Mouse (Mus musculus): Measurements from ENCODE around the gene Frat1. TPM values are rescaled to one million over a fixed set of nuclear protein-coding genes. Genes with fewer than 3 reads are reported as not detected.
"Not testable (repeated sequence)": the region's sequence is repeated elsewhere in the genome, so short reads cannot be mapped to it uniquely, and the experiment has no call there.

Frat1 gene
- polyA plus RNA-seq, 1 experiment from 2014 or later: 19.9 TPM

- peaks cover 33% of the 10 kb centered on the region for H3K4me1 ChIP-seq (replicated peaks; ENCODE audit: control insufficient read depth, insufficient read depth, low read length)
- 91% methylated on average over 4 of the region's 4 CpGs for WGBS
- H3K9ac ChIP-seq (ENCODE audit: low read depth, low read length): no peak overlapping the region
- no peak overlapping the region for H3K4me3 ChIP-seq (ENCODE audit: low read depth, low read length)
- H3K4me2 ChIP-seq: no peak overlapping the region
- H3K9me3 ChIP-seq (ENCODE audit: control insufficient read depth, low read length): no peaks in the 10 kb centered on the region
- DNase-seq (ENCODE audit: low spot score) (no peak), ATAC-seq (replicated peaks; ENCODE audit: low FRiP score) (no peak)
- H3K27me3 ChIP-seq (replicated peaks; ENCODE audit: control insufficient read depth, insufficient read depth, low read length): no peaks in the 10 kb centered on the region
- H3K27ac ChIP-seq (ENCODE audit: low read depth, low read length): no peak overlapping the region
- H3K36me3 ChIP-seq (ENCODE audit: control insufficient read depth, insufficient read depth, low read length): no peaks in the 10 kb centered on the region
Measured at GRCm38 (mm10) chr19:41842196-41842595, 12.4 kb downstream of the Frat1 start.

DNA sequence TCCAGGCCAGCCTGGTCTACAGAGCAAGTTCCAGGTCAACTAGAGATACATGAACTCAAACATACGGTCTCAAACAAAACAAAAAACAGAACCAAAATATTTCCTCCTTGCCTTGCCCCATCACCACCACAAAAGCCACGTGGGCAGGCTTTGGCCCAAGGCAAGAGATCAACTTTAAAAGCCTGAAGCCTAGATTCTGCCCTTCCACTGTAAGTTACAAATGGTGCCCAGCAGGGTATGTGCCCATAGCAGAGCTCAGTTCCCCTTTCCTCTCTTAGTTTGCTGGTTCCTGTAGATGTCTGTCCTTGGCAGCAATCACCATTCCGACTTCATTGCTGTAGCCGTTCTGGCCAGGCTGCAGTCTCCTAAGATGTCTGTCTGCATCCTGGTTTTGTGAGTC, 12.9 kb downstream of the Frat1 start:
- Histone ChIP-seq H3K27me3 (replicated peaks; ENCODE audit: control insufficient read depth, insufficient read depth, low read length) (no peaks in the 10 kb centered on the region), H3K9ac (ENCODE audit: low read depth, low read length) (no peak overlapping the region), H3K9me3 (ENCODE audit: control insufficient read depth, low read length) (no peaks in the 10 kb centered on the region), H3K4me3 (ENCODE audit: low read depth, low read length) (no peak overlapping the region), H3K4me2 (no peak overlapping the region), H3K4me1 (replicated peaks; ENCODE audit: control insufficient read depth, insufficient read depth, low read length) (peaks cover 28% of the 10 kb centered on the region), H3K36me3 (ENCODE audit: control insufficient read depth, insufficient read depth, low read length) (no peaks in the 10 kb centered on the region), H3K27ac (ENCODE audit: low read depth, low read length) (no peak overlapping the region)
- 78% methylated on average over 4 of the region's 4 CpGs for WGBS
- DNase-seq (ENCODE audit: low spot score) (no peak), ATAC-seq (replicated peaks; ENCODE audit: low FRiP score) (no peak)

- Histone ChIP-seq H3K9ac (ENCODE audit: low read depth, low read length) (no peak overlapping the region), H3K4me1 (replicated peaks; ENCODE audit: control insufficient read depth, insufficient read depth, low read length) (peaks cover 13% of the 10 kb centered on the region), H3K9me3 (ENCODE audit: control insufficient read depth, low read length) (no peaks in the 10 kb centered on the region), H3K27ac (ENCODE audit: low read depth, low read length) (no peak overlapping the region), H3K4me3 (ENCODE audit: low read depth, low read length) (no peak overlapping the region), H3K27me3 (replicated peaks; ENCODE audit: control insufficient read depth, insufficient read depth, low read length) (no peaks in the 10 kb centered on the region), H3K4me2 (no peak overlapping the region), H3K36me3 (ENCODE audit: control insufficient read depth, insufficient read depth, low read length) (no peaks in the 10 kb centered on the region)
- DNase-seq (ENCODE audit: low spot score): no peak
- WGBS: 81% methylated on average over 6 of the region's 6 CpGs
- ATAC-seq (replicated peaks; ENCODE audit: low FRiP score): no peak
Measured at GRCm38 (mm10) chr19:41844345-41844744, 14.6 kb downstream of the Frat1 start.

GRCm38 (mm10) chr19:41846366-41847090, 16.8 kb downstream of the Frat1 start:
- no peaks in the 10 kb centered on the region for H3K36me3 ChIP-seq (ENCODE audit: control insufficient read depth, insufficient read depth, low read length)
- H3K4me3 ChIP-seq (ENCODE audit: low read depth, low read length): peak overlapping the region; percentile 93
- ATAC-seq (replicated peaks; ENCODE audit: low FRiP score) (no peak), DNase-seq (ENCODE audit: low spot score) (no peak)
- peaks cover 9% of the 10 kb centered on the region for H3K4me1 ChIP-seq (replicated peaks; ENCODE audit: control insufficient read depth, insufficient read depth, low read length)
- H3K9me3 ChIP-seq (ENCODE audit: control insufficient read depth, low read length): no peaks in the 10 kb centered on the region
- peak overlapping the region; percentile 86 for H3K9ac ChIP-seq (ENCODE audit: low read depth, low read length)
- H3K27ac ChIP-seq (ENCODE audit: low read depth, low read length): peak overlapping the region; percentile 93
- 13% methylated on average over 21 of the region's 21 CpGs for WGBS
- peak overlapping the region; percentile 98 for H3K4me2 ChIP-seq
- H3K27me3 ChIP-seq (replicated peaks; ENCODE audit: control insufficient read depth, insufficient read depth, low read length): no peaks in the 10 kb centered on the region

DNA sequence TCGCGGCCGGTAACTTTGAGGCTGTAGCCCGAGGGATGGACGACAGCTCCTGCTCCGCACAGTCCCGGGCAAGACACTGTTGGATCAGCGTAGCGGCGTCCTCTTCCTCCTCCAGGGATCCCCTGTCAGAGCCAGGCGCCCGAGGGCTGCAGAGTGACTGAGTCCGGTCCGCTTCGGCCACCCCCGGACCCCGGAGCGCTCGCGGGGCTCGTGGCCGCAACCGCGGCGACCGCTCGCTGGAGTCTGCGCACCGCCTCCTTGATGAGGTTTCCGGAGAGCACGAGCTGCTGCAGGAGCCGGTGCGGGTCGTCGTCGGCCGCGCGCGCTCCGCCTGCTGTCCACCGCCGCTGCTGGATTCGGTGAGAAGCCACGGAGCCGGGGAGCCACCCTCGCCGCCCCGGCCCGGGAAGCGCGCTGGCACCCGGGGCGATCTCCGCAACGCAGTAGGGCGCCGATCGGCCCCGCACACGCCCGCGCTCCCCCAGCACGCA, 17.4 kb downstream of the Frat1 start:
- Histone ChIP-seq H3K9ac (ENCODE audit: low read depth, low read length) (peak overlapping the region; percentile 86), H3K4me2 (peak overlapping the region; percentile 98), H3K27ac (ENCODE audit: low read depth, low read length) (peak overlapping the region; percentile 93), H3K9me3 (ENCODE audit: control insufficient read depth, low read length) (no peaks in the 10 kb centered on the region), H3K27me3 (replicated peaks; ENCODE audit: control insufficient read depth, insufficient read depth, low read length) (no peaks in the 10 kb centered on the region), H3K4me1 (replicated peaks; ENCODE audit: control insufficient read depth, insufficient read depth, low read length) (peaks cover 8% of the 10 kb centered on the region), H3K36me3 (ENCODE audit: control insufficient read depth, insufficient read depth, low read length) (no peaks in the 10 kb centered on the region), H3K4me3 (ENCODE audit: low read depth, low read length) (peak overlapping the region; percentile 93)
- under 1% methylated on average over 64 of the region's 64 CpGs for WGBS
- ATAC-seq (replicated peaks; ENCODE audit: low FRiP score): peak; percentile 12; the same call in 1 of the 2 replicates
- peak; percentile 71 for DNase-seq (ENCODE audit: low spot score)

DNA sequence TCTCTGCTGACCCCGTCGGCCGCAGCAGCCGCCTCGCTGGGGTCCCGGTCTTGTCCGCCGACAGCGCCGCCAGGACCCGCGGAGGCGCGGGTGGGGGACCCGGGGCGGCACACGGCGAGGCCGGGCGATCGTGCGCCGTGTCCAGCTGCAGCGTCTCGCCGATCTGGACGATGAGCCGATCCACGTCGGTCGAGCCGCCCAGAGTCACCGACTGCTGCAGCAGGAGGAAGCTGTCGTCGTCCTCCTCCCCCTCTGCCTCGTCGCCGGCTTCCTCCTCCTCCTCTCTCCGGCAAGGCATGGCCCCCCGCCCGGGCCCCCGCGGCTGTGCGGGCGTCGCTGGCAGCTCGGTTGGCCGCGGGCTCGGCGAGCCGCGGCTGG, 17.8 kb downstream of the Frat1 start:
- peak; percentile 44 for ATAC-seq (replicated peaks; ENCODE audit: low FRiP score)
- WGBS: under 1% methylated on average over 53 of the region's 53 CpGs
- Histone ChIP-seq H3K9ac (ENCODE audit: low read depth, low read length) (peak overlapping the region; percentile 86), H3K27ac (ENCODE audit: low read depth, low read length) (peak overlapping the region; percentile 93), H3K4me3 (ENCODE audit: low read depth, low read length) (peak overlapping the region; percentile 93), H3K4me2 (peak overlapping the region; percentile 98), H3K4me1 (replicated peaks; ENCODE audit: control insufficient read depth, insufficient read depth, low read length) (peaks cover 11% of the 10 kb centered on the region)
- not testable (repeated sequence) for H3K9me3 ChIP-seq (ENCODE audit: control insufficient read depth, low read length); H3K36me3 ChIP-seq (ENCODE audit: control insufficient read depth, insufficient read depth, low read length); H3K27me3 ChIP-seq (replicated peaks; ENCODE audit: control insufficient read depth, insufficient read depth, low read length)
- DNase-seq (ENCODE audit: low spot score): peak; percentile 80

- DNase-seq (ENCODE audit: low spot score): peak; percentile 96
- Histone ChIP-seq H3K27ac (ENCODE audit: low read depth, low read length) (peak within 1 kb of the TSS; percentile 93), H3K9me3 (ENCODE audit: control insufficient read depth, low read length) (no peaks in the 10 kb centered on the region), H3K9ac (ENCODE audit: low read depth, low read length) (peak within 1 kb of the TSS; percentile 86), H3K4me2 (peak within 1 kb of the TSS; percentile 98), H3K4me3 (ENCODE audit: low read depth, low read length) (peak within 1 kb of the TSS; percentile 93), H3K36me3 (ENCODE audit: control insufficient read depth, insufficient read depth, low read length) (no peaks in the 10 kb centered on the region), H3K27me3 (replicated peaks; ENCODE audit: control insufficient read depth, insufficient read depth, low read length) (no peaks in the 10 kb centered on the region), H3K4me1 (replicated peaks; ENCODE audit: control insufficient read depth, insufficient read depth, low read length) (peaks cover 13% of the 10 kb centered on the region)
- WGBS: under 1% methylated on average over 72 of the region's 72 CpGs
- ATAC-seq (replicated peaks; ENCODE audit: low FRiP score): peak; percentile 96
Measured at GRCm38 (mm10) chr19:41847992-41848851, 18.5 kb downstream of the Frat1 start, which contains the start of gene Frat2. TSS of gene Frat2 (minus strand) at chr19:41848132.

DNA sequence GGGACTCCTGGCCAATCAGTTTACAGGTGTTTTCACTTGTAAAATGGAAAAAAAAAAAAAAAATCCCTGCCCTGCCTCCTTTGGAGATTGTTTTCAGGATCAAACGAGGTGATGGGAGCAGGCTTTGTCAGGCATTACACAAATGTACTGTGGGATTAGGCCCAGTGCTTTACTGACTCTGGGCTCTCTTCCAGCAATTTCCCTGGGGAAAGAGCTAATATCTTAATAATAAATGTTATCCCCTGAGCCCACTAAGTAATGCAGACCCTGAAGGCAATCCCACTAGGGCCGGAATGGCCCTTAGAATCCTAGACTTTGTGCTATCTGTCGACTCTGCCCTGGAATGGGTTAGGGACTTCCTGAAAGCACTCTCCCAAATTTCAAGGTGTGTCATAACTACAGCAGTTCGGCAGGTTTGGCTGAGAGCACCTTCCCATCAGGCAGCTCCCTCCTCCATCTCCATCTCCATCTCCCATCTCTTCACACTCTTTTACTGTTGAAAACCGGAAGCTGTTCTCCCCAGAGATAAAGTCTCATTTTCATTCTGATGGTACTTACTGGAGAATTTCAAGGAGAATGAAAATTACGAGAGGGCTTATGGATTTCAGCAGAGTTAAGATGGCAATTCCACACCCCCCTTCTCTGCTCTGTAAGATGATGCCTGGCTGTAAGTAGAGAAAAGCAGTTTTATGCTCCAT, 20.4 kb downstream of the Frat1 start:
- Histone ChIP-seq H3K27ac (ENCODE audit: low read depth, low read length) (no peak overlapping the region), H3K4me1 (replicated peaks; ENCODE audit: control insufficient read depth, insufficient read depth, low read length) (peaks cover 13% of the 10 kb centered on the region), H3K9ac (ENCODE audit: low read depth, low read length) (no peak overlapping the region), H3K27me3 (replicated peaks; ENCODE audit: control insufficient read depth, insufficient read depth, low read length) (no peaks in the 10 kb centered on the region), H3K9me3 (ENCODE audit: control insufficient read depth, low read length) (no peaks in the 10 kb centered on the region), H3K4me3 (ENCODE audit: low read depth, low read length) (no peak overlapping the region), H3K36me3 (ENCODE audit: control insufficient read depth, insufficient read depth, low read length) (no peaks in the 10 kb centered on the region), H3K4me2 (no peak overlapping the region)
- DNase-seq (ENCODE audit: low spot score) (no peak), ATAC-seq (replicated peaks; ENCODE audit: low FRiP score) (no peak)
- 50% methylated on average over 6 of the region's 6 CpGs for WGBS
